Mouse (Mus musculus) heart, adult 11 months (tissue): ENCODE results near the gene Spa17.
A peak's percentile ranks its signal among the peaks of the same experiment; 100 is the strongest.

Experiments
- DNase-seq: peaks from one replicate; pipeline ENCODE4 v3.0.0; 2022

Spa17 gene

GRCm38 (mm10) chr9:37615220-37615619 lies 1.7 kb upstream of the Spa17 start:
- no peak for DNase-seq

DNA sequence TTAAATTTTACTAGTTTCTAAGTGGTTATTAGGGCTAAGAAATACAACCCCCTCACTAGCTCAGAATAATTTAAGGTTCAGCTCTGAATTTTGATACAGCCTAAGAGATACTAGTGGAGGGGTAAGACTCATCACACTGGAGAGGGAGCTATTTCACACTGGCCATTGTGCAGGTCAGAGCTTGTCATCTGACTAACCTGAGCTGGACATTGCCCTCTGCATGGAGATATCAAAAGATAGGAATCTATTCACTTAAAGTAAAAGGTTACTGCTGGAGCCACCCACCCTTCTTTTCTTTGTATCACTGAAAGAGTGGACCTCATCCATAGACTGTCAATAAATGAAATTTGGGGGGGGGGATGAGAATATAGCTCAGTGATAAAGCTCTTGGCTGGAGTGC lies 794 bp upstream of the Spa17 start:
- DNase-seq, result no peak

GRCm38 (mm10) chr9:37613911-37614280 lies 374 bp upstream of the Spa17 start:
- no peak for DNase-seq

- no peak for DNase-seq
Observed at GRCm38 (mm10) chr9:37609558-37609957, 4.0 kb downstream of the Spa17 start.

- DNase-seq, result no peak
Observed at GRCm38 (mm10) chr9:37605089-37605488, 8.4 kb downstream of the Spa17 start.

GRCm38 (mm10) chr9:37600538-37601205 lies 12.8 kb downstream of the Spa17 start:
- peak; percentile 86 for DNase-seq

DNA sequence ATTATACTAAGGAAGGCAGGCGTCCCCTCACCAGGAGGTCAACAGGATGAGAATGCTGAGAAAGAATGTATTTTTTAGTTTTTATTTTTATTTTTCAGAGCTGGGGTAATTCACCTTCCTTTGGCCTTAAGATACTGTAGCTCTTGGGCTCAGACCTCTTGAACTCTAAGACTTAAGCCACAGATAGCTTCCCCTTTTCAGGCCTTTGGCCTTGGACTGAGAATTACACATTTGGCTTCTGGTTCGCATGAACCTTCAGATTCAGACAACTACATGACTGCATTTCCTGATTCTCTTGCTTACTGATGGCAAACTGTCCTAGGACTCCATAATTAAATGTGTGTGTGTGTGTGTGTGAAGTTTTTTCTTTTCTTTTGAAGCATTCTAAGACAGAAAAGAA lies 14.9 kb downstream of the Spa17 start:
- no peak for DNase-seq

- no peak for DNase-seq
Observed at GRCm38 (mm10) chr9:37595570-37595969, 18.0 kb downstream of the Spa17 start.

GRCm38 (mm10) chr9:37593690-37594089 lies 19.8 kb downstream of the Spa17 start:
- no peak for DNase-seq

- DNase-seq, result no peak
Observed at GRCm38 (mm10) chr9:37592633-37593032, 20.9 kb downstream of the Spa17 start.

- DNase-seq, result no peak
Observed at GRCm38 (mm10) chr9:37592025-37592424, 21.5 kb downstream of the Spa17 start.

DNA sequence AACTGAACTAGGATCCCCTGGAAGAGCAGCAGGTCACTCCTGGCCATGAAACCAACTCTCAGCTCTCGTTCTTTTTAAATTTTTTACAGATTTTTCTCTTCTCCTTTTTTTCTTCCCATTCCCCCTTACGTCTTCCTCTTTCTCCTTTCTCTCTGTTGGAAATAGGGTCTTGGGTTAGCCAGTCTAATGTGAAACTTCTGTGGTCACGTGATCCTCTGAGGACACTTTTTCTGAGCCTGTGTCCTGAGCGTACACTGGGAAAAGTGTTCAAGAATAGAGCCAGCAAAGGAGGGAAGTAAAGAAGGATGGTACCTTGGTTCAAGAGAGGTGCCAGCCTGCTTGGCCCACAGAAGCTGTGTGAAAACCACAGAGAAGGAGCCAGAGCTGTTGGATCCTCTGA lies 23.1 kb downstream of the Spa17 start:
- no peak for DNase-seq

- DNase-seq, result no peak
Observed at GRCm38 (mm10) chr9:37586718-37587117, 26.8 kb downstream of the Spa17 start.

DNA sequence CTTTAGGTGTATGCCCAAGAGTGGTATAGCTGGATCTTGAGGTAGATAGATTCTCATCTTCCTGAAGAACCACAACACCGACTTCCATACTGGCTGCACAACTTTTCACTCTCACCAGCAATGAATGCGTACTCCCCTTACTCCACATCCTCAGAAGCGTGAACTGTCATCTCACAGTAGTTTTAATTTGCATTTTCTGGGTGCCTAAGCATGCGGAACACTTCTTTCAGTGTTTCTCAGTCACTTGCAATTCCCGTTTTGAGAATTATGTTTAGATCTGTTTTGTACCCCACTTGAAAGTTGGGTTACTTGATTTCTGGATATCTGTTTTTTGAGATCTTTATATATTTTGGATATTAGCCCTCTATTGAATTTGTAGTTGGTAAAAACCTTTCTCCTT lies 29.9 kb downstream of the Spa17 start:
- DNase-seq, result no peak

DNA sequence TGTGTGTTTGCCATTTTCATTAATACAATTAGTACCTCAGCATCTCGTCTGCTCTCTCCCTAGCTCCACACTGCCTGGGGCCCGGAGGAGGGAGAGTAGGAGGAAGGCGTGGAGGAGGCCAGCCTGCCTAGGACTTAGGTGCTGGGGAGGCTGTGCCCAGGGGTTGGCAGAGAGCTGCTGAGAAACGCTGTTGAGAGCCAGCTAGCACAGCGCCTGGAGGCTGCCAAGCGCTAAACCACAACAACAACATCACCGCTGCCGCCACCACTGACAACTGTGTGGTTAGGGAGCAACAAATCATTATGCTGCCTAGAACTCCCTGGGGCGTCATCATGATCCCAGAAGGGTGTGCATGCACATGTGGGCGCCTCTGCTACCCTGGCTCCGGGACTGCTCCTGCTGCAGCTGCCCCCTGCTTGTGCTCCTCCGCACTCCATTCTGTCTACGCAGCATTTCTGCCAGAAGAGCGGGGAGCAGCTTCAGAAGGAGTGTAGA lies 37.0 kb downstream of the Spa17 start:
- DNase-seq, result no peak

DNA sequence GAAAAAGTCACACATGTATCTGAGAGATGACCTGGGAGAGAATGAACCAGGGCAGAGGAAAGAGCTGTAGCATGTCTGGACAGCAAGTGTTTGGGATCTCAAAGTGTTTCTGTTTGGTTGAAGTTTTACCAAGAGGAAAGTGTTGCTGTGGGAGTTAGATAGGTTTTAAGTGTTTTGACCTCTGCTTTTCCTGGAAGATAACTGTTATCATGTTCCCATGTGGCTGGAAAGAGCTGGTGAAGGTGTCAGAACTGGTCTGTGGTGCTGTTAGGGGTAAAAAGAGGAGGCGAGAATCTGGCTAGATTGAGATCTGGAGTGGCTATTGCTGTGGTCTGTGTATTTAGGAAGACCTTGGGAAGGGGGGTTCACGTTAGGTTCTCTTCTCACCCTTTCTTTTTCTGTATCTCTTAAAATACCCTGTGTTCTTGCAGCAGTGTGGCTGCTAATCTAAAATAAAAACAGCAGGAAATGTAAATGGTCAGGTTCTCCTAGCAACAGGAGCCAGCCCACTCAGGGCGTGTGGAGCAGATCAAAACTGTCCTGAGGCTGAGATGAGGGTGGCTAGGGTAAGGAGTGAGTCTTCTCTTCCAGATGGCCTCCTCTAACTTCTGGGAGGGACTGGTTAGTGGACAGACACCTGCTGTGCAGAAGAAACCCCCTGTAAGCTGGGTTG lies 41.2 kb downstream of the Spa17 start:
- peak; percentile 88 for DNase-seq

DNA sequence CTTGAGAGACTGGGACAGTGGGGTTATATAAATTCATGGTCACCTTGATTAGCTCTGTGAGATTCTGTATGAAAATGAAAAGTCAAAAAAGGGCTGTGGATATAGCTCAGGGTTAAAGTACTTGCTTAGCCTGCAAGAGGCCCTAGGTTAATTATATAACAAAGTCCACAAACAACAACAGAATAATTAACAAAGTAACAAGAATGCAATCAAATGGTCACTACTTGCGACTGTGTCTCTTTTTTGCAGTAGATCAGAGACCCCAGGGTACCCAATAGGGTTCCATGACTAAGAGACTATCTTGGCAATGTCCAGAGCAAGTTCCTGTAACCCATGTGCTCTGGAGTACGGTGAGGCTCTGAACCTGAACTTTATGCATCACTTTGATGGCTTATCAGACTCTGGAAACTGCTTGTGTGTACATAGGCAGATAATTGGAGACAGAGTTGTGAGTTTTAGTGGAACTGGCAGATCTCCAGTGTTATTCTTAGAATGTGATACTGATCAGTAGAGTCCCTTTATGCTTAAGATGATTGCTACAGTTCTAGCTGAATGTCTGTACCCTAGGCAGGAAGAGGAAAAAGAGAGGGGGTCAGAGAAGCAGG lies 44.2 kb downstream of the Spa17 start:
- DNase-seq, result no peak

- peak; percentile 93 for DNase-seq
Observed at GRCm38 (mm10) chr9:37568605-37569214, 44.8 kb downstream of the Spa17 start.

DNA sequence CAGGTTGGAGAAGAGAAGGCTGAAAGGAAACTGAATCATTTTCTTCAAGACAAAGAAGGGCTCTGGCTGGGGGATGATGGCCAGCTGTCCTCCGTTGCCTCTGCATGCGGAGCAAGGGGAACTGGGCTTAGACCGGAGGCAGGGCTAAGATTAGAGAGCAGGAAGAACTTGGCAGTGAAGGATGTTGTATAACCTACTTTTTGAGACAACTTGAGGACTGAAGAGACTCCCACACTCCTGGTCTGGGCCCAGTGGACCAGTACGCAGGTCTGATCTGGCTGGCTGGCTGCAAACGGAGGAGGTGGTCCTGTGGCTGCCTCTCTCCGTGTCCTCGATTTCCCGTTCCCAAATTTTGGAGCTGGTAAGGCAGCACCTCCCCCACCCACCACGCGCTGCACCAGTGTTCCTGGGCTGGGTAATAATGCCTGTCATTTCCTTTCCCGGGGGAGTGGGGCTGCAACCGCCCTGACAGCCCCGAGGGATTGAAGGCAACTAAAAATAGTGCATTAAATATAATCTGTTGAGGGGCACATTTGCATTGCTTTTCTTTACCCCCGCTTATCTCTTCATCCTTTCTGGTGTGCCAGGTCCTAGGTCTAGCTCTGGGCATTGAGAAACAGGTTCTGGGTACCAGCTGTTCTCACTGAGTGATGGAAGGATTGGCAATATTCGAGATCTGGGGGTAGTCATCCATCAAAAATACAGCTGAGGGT lies 45.5 kb downstream of the Spa17 start:
- peak; percentile 97 for DNase-seq

GRCm38 (mm10) chr9:37567454-37567853 lies 46.1 kb downstream of the Spa17 start:
- DNase-seq, result peak; percentile 86

- DNase-seq, result no peak
Observed at GRCm38 (mm10) chr9:37567019-37567418, 46.5 kb downstream of the Spa17 start.

DNA sequence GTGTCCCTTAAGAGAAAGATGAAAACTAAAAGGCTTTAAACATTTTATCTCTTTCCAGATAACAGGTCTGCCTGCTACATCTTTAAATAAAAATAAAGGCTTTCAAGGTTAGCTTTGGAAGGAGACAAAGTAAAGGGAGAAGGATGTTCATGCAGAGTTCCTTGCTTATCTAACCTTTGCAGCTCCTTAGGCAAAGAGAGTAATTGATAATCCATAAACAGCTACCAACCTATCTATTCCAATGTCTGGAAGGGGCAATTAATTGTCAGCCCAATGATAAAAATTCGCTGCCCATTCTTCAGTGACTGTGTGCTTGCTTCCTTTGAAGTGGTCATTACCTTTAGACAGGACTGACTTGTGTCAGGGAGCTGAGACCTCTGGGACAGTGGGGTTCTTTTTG lies 49.7 kb downstream of the Spa17 start:
- DNase-seq, result no peak

DNA sequence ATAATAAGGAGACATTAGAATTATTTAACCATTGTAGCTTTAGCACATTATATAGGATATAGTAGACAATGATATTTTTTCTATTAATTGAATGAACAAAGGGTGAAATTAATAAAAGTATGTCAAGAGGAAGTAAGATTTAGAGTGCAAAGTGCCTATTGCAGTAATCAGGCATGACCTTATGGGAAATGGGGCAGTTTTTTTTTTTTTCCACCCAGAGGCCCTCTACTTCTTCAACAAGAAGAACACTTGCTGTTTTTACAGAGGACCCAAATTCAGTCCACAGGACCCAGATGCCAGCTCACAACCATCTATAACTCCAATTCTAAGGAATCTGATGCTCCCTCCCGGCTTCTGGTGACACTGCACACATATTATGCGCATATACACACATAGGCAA lies 52.9 kb downstream of the Spa17 start:
- DNase-seq, result peak; percentile 64
